Mouse (Mus musculus): Measurements from ENCODE around the gene Hnrnpl.

GRCm38 (mm10) chr7:28808221-28808941, at the start of gene Hnrnpl:
- TF ChIP-seq CTCF (IDR thresholded peaks at IDR 0.05; ENCODE audit: low read depth), result no peak
- no peak for TF ChIP-seq EP300 (IDR thresholded peaks at IDR 0.05; ENCODE audit: low read depth)
